Mouse (Mus musculus) subcutaneous adipose tissue, adult 2 months (tissue): Measurements from ENCODE around the gene Cpsf4l. TPM values are rescaled to one million over a fixed set of nuclear protein-coding genes. Genes with fewer than 3 reads are reported as not detected.

Experiments
- polyA plus RNA-seq: library from polyadenylated mRNA; depleted of rRNA; stranded (reverse); fragments of >200 nt; gene quantifications from 2 replicates; pipeline ENCODE4 v1.2.3, GENCODE M21; 2012; ENCODE audit warnings: low replicate concordance; rRNA removed

Cpsf4l gene
- polyA plus RNA-seq = 0.49 and 1.5 TPM in 2 replicates

GRCm38 (mm10) chr11:113709731-113710256 lies at the start of gene Cpsf4l:
Gene Cpsf4l, minus strand, starts transcription at chr11:113710017.

GRCm38 (mm10) chr11:113751484-113752084 lies 41.8 kb upstream of the Cpsf4l start, which contains the start of gene Cdc42ep4:
Gene Cdc42ep4, minus strand, starts transcription at chr11:113751881.

GRCm38 (mm10) chr11:113683957-113684706 lies 25.7 kb downstream of the Cpsf4l start, which contains the start of the genes Fam104a and D11Wsu47e:
Gene Fam104a, minus strand, starts transcription at chr11:113684155.
Gene D11Wsu47e, plus strand, starts transcription at chr11:113684412.

GRCm38 (mm10) chr11:113649353-113650210 lies 60.2 kb downstream of the Cpsf4l start, which contains the start of gene Slc39a11:
Gene Slc39a11, minus strand, starts transcription at chr11:113650079.

GRCm38 (mm10) chr11:113648690-113649352 lies 61.0 kb downstream of the Cpsf4l start, which contains the start of gene Cog1:
Gene Cog1, plus strand, starts transcription at chr11:113649169.

Other genes with a start within 250 kb of the Cpsf4l start
- 0.07 TPM in 1 of 2 replicates, not detected in the other for gene Sstr2, start 90.7 kb downstream of the Cpsf4l start, polyA plus RNA-seq
- gene Cog1, start 60.8 kb downstream of the Cpsf4l start, polyA plus RNA-seq = 41.6 and 58.2 TPM in 2 replicates
- gene Slc39a11, start 59.9 kb downstream of the Cpsf4l start, polyA plus RNA-seq = 17.7 and 32.5 TPM in 2 replicates
- gene Fam104a, start 25.9 kb downstream of the Cpsf4l start, polyA plus RNA-seq = 19.1 and 27.1 TPM in 2 replicates
- gene D11Wsu47e, start 25.6 kb downstream of the Cpsf4l start, polyA plus RNA-seq = 8.4 and 14.5 TPM in 2 replicates
- gene Cdc42ep4, start 41.9 kb upstream of the Cpsf4l start, polyA plus RNA-seq = 69.3 and 87.7 TPM in 2 replicates